In the genomic region with DNA sequence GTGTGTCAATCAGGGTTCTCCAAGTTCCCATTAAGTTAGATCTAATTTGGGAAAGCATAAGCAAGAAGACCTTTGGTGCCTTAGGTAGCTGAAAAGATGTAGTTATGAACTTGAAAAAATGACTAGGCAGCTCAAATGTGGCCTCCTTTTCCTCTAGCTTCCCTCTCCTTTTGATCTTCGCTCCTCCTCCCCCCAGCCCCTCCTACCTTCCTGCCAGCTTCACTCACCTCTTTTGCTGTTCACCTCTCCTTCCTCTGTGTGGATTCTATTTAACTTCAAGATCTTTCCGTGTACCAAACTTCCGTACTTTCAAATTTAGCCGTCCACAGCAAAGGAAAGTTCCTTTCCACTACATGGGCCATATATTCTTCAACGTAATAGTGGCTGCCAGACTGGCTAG, we compare ENCODE assay signal across 21 mouse cellular contexts. TPM values are rescaled to one million over a fixed set of nuclear protein-coding genes. Genes with fewer than 3 reads are reported as not detected.
"Had no signal": no experiment of that assay in that cellular context is flagged by ENCODE, and none has a peak within 500 bp of the region (broad histone marks: within the 10 kb centered on the region; RNA-seq: fewer than 3 reads in every experiment).

No protein-coding gene starts in this region.

- H3K9ac ChIP-seq: limb, embryonic 12.5 days; limb, embryonic 15.5 days; liver, embryonic 14.5 days; liver, postnatal 0 days; lung, embryonic 14.5 days; midbrain, embryonic 12.5 days; midbrain, embryonic 15.5 days; neural tube, embryonic 13.5 days had no signal

- ATAC-seq: intestine, embryonic 16.5 days; liver, postnatal 0 days; lung, postnatal 0 days; midbrain, embryonic 15.5 days had no signal

- H3K9me3 ChIP-seq: limb, embryonic 12.5 days; limb, embryonic 15.5 days; midbrain, embryonic 12.5 days; midbrain, embryonic 15.5 days; neural tube, embryonic 13.5 days had no signal

- H3K27me3 ChIP-seq: limb, embryonic 12.5 days; limb, embryonic 15.5 days; midbrain, embryonic 15.5 days; neural tube, embryonic 13.5 days had no signal

- H3K4me1 ChIP-seq: limb, embryonic 12.5 days; midbrain, embryonic 12.5 days; midbrain, embryonic 15.5 days had no signal

- DNase-seq: kidney, adult 18-20 months; kidney, adult 9 months; kidney, postnatal 36 days; left cerebral cortex, postnatal 4 days; liver, postnatal 0 days; lung, embryonic 14.5 days; retina, postnatal 1 day; right cerebral cortex, postnatal 14 days; right cerebral cortex, postnatal 4 days had no signal

- H3K4me3 ChIP-seq: limb, embryonic 12.5 days; limb, embryonic 15.5 days; midbrain, embryonic 12.5 days; midbrain, embryonic 15.5 days; neural tube, embryonic 13.5 days had no signal

- H3K36me3 ChIP-seq: limb, embryonic 12.5 days; limb, embryonic 15.5 days; midbrain, embryonic 12.5 days; midbrain, embryonic 15.5 days; neural tube, embryonic 13.5 days had no signal

- H3K27ac ChIP-seq: kidney, postnatal 0 days; limb, embryonic 12.5 days; limb, embryonic 15.5 days; liver, embryonic 14.5 days; macrophage; midbrain, embryonic 12.5 days; midbrain, embryonic 15.5 days; neural tube, embryonic 13.5 days; stomach, postnatal 0 days had no signal

- H3K4me2 ChIP-seq: limb, embryonic 12.5 days; limb, embryonic 15.5 days; liver, embryonic 11.5 days; lung, embryonic 14.5 days; midbrain, embryonic 12.5 days; midbrain, embryonic 15.5 days; neural tube, embryonic 13.5 days had no signal

RNA-seq across cellular contexts. Expression of gene Adamts3, which starts 17.9 kb away (rescaled TPM):
- polyA plus RNA-seq: macrophage had no signal
